Mouse (Mus musculus) splenic B cell, adult 2 months (primary cell): ENCODE results near the gene Tmcc3.
A peak's percentile ranks its signal among the peaks of the same experiment; 100 is the strongest.

Experiments used
- DNase-seq: peaks from one replicate; pipeline ENCODE4 v3.0.0-alpha.2; 2011; ENCODE audit warnings: low read depth, low spot score
- H3K27me3 ChIP-seq: 2 replicates; pipeline ENCODE4 v1.6.1; 2012; ENCODE audit warnings: mild to moderate bottlenecking, low read length, moderate library complexity, mixed read lengths; ENCODE audit not compliant: control insufficient read depth, poor library complexity, insufficient read depth, severe bottlenecking
- H3K36me3 ChIP-seq: 2 replicates; pipeline ENCODE4 v1.6.1; 2012; ENCODE audit warnings: mild to moderate bottlenecking, low read length, moderate library complexity, mixed read lengths; ENCODE audit not compliant: control insufficient read depth, poor library complexity, insufficient read depth, severe bottlenecking

Gene Tmcc3

DNA sequence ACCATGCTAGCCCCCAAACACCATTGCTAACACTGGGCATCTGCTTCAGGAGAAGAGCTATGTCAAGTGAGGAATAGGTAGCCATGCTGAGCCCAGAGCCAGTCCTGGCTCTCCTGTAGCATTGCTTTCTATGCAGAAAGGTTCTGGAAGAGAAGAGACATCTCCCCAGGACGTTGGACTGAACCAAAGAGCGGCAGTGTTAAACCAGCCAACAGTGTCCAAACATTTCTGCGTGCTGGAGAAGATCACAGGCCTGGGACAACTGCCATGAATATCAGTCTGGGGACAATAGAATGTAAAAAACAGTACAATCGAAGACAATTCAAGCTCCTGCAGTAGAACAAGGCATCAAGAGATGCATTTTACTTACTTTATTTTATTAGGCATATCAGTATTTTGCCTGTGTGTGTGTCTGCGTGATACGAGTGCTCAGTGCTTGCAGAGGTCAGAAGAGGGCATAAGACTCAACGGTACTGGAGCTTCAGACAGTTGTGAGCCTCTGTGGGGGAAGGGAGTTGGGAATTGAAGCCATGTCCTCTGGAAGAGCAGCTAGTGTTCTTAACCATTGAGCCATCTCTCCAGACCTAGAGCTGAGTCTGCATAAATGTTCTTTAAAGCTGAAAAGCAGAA is 134.7 kb downstream of the Tmcc3 start:
- no peaks in the 10 kb centered on the region for H3K27me3 ChIP-seq
- DNase-seq, result no peak
- H3K36me3 ChIP-seq, result no peaks in the 10 kb centered on the region; the same call in 1 of the 2 replicates

DNA sequence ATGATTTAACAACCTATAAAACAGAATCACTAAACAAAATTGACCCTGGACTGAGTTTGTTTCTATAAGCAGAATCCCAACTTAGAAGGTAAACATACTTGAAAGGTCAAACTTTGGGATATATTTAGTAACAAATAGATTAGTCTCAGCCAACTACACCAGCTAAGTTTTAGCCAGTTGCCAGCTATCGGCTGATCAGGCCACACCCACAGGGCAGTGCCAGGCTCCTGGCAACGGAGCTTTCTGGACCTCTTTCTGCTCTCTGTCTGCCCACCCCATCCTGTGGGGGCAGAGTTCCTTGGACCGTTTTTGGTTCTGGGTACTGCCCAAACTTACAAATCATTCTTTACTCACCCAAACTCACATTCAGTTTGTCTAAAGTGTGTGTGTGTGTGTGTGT is 137.9 kb downstream of the Tmcc3 start:
- no peak for DNase-seq
- H3K36me3 ChIP-seq, result no peaks in the 10 kb centered on the region
- H3K27me3 ChIP-seq, result no peaks in the 10 kb centered on the region

DNA sequence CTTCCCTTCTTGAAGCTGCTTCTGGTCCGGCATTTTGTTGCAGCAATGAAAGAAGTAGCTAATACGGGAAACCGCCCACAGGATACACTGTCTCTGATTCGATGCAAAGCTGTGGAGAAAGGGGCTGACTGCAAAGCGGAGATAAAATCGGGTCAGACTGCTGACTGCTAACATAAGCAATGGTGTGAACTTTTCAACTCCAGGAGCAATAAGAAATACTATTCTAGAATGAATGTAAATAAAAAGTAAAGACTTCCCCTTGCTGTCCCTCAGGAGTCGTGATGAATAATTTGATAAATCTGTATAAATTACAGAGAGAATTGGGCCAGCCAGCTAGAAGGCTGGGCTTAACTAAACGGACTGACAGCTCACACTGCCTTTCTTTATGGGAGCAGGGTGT is 139.0 kb downstream of the Tmcc3 start:
- no peaks in the 10 kb centered on the region for H3K36me3 ChIP-seq
- no peaks in the 10 kb centered on the region for H3K27me3 ChIP-seq
- DNase-seq, result no peak

DNA sequence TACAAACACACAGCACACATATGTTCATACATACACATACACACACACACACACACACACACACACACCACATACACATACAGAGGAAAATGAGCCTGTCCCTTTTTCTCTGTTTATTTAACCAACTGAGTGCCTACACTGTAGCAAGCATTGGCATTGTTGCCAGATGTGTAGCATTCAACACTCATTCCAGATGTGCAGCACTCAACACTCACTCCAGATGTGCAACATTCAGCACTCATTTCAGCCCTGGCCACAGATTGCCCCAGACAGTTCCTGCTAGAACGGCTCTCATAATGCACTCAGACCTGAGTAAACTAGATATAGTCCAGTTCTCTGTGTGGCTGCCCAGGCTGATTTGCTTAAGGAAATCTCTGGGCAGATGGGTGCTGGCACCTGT is 145.7 kb downstream of the Tmcc3 start:
- no peaks in the 10 kb centered on the region for H3K27me3 ChIP-seq
- no peak for DNase-seq

DNA sequence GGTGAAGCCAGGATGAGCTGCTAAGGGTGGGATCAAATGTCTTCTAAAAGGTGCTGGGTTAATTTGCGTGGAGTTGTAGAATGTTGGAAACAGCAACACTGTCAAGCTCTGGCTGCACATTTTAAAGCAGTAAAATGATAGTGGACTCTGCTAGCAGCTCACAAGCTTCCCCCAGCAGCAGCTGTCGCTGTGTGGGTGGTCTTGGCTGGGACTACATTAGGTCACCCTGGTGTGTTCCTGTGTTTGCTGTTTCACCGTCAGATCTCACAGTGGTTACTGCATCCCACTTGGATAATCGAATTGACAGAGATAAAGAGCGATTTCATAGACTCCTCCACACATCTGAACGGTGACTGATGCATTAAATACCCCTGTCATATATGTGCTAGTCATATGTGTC is 146.9 kb downstream of the Tmcc3 start:
- DNase-seq, result no peak
- Histone ChIP-seq H3K27me3 (no peaks in the 10 kb centered on the region), H3K36me3 (no peaks in the 10 kb centered on the region)

More for the DNA sequence above, 145.7 kb downstream of the Tmcc3 start:
- H3K36me3 ChIP-seq, result no peaks in the 10 kb centered on the region

DNA sequence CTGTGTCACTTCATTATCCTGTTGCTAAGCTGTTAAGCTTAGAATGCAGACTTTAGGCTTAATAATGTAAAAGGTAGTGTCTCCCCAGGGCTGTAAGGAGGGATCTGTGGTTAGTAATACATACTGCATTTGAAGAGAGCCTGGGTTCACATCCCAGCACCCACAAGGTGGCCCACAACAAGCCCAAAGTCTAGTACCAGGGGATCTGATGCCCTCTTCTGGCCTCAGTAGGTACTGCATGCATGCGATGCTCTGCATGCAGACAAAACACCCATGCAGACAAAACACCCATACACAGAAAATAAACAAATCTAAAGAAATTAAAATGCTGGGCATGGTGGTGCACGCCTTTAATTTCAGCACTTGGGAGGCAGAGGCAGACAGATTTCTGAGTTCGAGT is 149.6 kb downstream of the Tmcc3 start:
- Histone ChIP-seq H3K36me3 (no peaks in the 10 kb centered on the region), H3K27me3 (no peaks in the 10 kb centered on the region)
- DNase-seq, result peak; percentile 55

DNA sequence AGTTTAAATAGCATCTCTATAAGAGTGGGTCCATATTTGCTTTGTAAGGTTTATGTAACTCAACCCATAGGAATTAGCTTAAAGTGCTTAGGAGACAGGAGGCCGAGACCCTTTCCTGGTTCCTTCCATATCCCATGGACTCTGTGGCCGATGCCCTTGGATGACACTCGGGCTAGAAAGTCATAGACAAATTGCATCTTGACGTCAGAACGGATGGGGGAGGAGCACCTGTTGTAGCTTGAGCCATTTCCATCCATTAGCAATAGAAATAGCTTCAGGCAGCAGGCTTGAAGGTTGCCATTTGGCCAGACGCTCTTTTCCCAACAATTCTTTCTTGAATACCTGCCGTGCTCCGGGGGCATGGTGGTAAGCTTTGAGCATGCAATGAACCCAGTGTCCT is 150.1 kb downstream of the Tmcc3 start:
- Histone ChIP-seq H3K36me3 (no peaks in the 10 kb centered on the region), H3K27me3 (no peaks in the 10 kb centered on the region)
- no peak for DNase-seq

DNA sequence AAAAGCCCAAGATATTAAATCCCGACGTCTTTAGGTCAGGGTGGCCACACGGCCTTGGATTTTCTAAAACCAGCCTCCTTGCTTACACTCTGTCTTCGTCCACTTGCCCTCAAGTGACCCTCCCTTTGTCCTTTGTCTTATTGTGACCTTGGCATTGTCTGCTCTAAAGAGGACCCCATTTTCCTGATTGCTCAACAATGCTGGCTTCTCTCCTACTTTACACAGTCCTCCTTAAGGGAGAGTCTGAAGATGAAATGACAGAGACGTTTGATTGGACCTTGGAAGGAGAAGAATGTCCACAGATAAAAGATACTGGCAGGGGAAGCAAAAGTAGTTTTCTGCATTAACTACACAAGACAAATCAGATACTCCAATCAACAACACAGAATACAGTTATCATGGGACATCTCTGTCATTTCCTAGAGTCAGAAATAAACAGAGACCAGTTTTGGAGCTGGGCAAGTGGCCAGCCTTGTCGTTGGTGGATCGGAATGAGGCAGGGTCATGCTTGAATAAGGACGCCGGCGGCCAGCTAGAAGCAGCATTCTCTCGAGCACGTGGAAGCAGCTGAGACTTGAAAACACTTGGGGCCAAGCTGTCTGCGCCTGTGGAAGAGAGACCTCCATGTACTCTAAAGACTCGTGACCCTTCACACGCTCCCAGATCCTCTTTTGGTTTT is 150.8 kb downstream of the Tmcc3 start:
- Histone ChIP-seq H3K36me3 (no peaks in the 10 kb centered on the region), H3K27me3 (no peaks in the 10 kb centered on the region)
- no peak for DNase-seq

DNA sequence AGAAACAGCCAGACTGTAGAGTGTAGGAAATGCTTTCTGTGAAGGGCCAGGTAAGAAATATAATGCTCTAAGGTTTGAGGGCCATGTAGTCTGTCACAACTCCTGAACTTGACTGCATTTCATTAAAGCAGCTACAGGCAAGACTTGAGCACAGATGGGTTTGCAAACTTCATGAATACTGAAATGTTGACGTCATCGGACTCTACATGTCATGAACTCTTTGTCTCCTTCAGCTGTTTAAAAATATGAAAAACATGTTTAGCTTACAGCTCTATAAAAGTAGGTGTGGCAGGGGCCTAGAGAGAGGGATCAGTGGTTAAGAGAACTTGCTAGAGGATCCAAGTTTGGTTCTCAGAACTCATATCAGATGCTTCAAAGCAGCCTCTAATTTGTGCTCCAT is 151.7 kb downstream of the Tmcc3 start:
- Histone ChIP-seq H3K36me3 (no peaks in the 10 kb centered on the region), H3K27me3 (no peaks in the 10 kb centered on the region)
- no peak for DNase-seq

DNA sequence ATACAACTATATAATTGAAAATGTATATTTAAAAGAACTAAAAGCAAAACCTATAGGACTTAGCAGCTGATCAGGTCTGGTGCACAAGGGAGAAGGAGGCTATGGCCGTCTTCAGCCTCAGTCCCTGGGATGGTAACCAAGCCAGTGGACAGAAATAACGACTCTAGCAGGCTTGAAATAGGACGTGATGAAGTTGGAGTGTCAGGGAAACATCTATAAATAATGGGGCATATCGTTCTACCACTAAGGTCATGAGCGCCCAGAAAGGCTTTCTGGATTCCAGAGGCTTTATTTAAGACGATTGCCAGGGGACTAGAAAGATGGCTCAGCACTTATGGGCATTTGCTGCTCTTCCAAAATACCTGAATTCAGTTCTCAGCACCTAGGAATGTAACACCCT is 153.9 kb downstream of the Tmcc3 start:
- no peaks in the 10 kb centered on the region for H3K36me3 ChIP-seq
- H3K27me3 ChIP-seq, result no peaks in the 10 kb centered on the region
- no peak for DNase-seq

DNA sequence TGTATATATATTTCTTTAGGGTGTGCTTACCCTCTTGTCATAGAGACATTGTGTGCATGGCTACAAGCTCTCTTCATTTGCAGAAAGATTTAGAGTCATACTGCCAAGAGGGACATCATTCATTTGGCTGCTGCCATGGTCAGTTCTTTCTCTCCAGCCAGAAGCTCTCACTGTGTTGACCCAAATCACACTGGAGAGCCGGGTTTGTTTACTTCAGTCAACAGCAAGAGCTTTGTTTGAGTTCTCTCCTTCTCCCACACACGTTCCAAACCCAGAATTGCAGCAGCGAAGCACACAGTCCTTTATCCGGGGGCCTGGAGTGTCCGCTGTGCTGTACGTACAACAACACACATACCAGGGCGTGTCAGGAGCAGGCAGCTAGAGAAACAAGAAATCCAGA is 154.6 kb downstream of the Tmcc3 start:
- no peak for DNase-seq
- no peaks in the 10 kb centered on the region for H3K27me3 ChIP-seq
- H3K36me3 ChIP-seq, result no peaks in the 10 kb centered on the region

DNA sequence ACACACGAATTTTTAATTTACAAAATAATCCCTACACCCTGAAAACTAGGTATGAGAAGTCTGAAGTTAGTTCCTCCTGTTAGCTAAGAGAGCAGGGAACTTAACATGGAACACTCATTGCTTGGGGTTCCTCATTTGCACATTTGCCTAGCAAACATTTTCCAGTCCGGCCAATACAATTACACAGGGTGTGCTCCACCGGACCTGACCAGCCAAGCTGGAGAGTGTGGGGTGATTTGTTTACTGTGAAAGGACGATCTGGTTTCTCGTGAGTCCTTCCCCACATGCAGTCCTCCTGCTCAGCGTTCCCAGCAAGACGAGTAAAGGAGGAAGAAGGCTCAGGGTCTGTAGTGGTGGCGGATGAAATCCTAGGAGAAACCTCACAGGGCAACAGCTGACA is 159.7 kb downstream of the Tmcc3 start:
- peak; percentile 3 for DNase-seq
- Histone ChIP-seq H3K36me3 (no peaks in the 10 kb centered on the region), H3K27me3 (no peaks in the 10 kb centered on the region)

DNA sequence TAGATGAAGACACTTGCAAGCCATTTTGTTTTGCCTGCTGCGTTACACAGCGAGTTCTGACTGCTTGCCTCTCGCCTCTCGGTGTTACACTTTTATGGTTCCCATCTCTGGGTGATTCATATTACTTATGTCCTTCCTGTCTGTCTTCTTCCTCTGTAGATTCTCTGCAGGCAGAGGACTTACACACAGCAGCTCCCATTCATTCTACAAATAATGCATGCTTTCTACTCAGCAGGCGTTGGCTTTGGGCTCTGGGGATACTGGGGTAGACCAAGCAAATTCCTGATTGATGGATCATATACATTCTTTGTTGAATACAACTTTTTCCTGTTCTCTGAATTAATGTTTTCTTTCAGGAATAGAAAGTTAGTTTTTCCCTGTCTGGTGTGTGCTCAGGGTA is 161.8 kb downstream of the Tmcc3 start:
- no peak for DNase-seq
- H3K27me3 ChIP-seq, result no peaks in the 10 kb centered on the region
- H3K36me3 ChIP-seq, result no peaks in the 10 kb centered on the region

DNA sequence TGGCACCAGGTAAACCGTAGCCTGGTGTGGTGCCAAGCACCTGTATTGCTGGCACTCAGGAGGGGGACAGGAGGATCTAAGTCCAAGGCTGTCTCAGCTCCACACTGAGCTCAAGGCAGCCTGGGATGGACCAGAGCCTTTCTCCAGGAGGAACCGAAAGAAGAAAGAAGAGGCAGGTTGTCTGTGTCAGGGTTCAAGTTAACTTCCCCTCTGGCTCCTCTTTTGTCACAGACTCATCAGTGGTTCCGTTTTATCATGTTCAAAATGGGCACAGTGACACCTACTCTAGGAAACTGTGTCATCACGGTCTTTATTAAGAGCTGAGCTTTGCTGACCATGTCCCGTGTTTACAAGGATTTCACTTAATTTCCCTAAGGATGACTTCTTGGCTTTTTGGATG is 162.4 kb downstream of the Tmcc3 start:
- DNase-seq, result no peak
- Histone ChIP-seq H3K36me3 (no peaks in the 10 kb centered on the region), H3K27me3 (no peaks in the 10 kb centered on the region)

DNA sequence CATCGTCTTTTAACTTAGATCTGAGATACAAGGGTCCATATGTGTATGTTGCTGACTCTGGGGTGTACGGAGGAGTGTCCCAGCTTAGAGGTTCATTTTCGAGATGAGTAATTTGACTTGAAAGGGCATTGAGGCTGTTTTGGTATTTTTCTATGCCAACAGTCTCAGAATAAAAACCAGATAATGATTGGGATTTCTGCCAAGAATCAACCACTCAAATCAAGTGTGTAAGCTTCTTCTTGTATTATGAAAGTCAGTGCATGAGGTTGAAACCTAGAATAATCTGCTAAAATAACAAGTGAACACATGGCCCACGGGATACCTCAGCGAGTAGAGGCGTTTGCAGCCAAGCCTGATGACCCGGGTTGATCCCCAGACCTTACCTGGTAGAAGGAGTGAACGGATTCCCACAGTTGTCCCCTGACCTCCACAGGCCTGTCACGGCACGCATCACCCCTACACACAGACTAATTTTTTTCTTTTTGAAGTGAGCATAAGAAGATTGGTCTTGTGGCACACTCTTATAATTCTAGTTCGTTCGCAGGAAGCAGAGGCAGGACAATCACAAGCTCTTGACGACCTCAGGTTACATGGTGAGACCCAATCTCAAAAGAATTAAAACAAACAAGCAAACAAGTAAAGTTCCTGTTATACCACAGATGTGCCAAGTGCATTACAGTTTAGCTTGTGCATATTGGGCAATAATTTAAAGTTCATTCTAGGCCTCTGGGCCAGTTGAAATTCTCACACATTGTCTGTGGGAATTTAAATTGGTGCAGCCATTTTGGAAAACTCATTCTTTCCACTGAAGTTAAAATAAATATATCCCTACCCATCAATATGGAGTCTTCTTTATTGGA is 165.8 kb downstream of the Tmcc3 start:
- DNase-seq, result no peak
- no peaks in the 10 kb centered on the region for H3K27me3 ChIP-seq
- no peaks in the 10 kb centered on the region for H3K36me3 ChIP-seq
